Mouse (Mus musculus): ENCODE data around the gene Ly6g5b.
"Not testable (repeated sequence)": the region's sequence is repeated elsewhere in the genome, so short reads cannot be mapped to it uniquely, and the experiment has no call there.

Gene Ly6g5b

GRCm38 (mm10) chr17:35140490-35140996 is 25.3 kb upstream of the Ly6g5b start:
- DNase-seq (ENCODE audit: low spot score), result no peak

DNA sequence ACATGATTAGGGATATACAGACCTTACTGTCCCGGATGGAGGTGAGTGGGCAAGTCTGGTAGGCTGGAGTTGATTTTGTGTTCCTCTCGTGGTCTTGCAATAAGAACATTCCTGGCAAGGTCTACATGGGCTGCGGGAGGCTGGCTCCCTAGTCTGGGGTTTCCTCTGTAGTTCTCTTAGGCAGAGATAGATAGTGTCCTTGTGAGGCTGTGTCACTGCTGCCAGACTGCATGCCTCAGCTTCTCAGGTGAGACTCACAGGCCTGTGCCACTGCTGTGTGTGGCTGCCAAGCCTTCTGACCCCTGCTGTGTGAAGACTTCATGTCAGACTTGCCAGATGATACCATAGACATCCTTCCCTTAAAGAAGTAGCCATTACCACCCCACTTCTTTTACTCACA is 24.0 kb upstream of the Ly6g5b start:
- no peak for DNase-seq (ENCODE audit: low spot score)

DNA sequence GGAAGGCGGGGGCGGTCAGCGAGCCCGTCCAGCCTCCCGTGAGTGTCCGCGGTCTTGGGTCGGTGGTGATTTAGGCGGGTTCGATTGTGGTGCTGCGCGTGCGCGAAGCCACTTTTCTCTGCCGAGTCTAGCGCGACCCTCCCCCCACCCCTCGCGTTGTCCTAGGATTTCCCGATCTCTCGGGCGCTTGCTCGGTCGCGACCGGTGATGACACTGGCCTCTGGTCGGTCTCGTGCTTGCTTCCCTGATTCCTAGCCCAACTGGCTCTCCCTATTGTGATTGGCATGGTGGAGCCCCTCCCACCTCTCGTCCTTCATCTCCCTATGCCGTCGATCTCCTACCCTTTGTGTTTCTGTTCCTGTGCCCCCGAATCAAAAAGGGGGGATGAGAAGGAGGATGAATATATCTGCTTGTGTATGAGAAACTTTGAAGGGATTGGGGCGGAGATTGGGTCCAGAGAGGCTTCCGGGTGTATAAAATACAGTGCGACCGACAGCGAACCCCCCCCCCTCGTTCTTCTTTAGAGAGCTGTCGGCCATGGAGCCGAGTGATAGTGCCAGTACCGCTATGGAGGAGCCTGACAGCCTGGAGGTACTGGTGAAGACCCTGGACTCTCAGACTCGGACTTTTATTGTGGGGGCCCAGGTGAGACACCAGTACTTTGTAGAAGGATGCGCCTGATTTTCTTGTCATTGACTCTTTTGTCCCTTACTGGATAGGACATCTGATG is 20.5 kb upstream of the Ly6g5b start:
- DNase-seq (ENCODE audit: low spot score), result no peak

- DNase-seq (ENCODE audit: low spot score), result peak; percentile 93
Measured at GRCm38 (mm10) chr17:35134801-35135590, 19.8 kb upstream of the Ly6g5b start, which contains the start of gene Bag6. Gene Bag6 (plus strand): TSS chr17:35135178.

DNA sequence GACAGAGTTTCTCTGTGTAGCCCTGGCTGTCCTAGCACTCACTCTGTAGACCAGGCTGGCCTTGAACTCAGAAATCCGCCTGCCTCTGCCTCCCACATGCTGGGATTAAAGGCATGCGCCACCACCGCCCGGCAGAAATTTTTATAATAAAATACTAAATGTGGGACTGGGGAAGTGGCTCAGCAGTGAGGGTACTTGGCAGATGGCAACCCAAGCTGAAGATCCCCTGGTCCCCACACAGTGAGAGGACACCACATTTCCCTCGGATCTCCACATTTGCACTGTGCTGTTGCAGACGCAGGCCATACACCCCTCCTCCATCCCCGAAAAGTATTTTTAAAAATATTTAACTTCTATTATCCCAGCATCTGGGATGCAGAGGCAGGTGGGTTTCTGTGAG is 18.3 kb upstream of the Ly6g5b start:
- DNase-seq (ENCODE audit: low spot score), result no peak

GRCm38 (mm10) chr17:35132174-35132560 is 16.9 kb upstream of the Ly6g5b start:
- no peak for DNase-seq (ENCODE audit: low spot score)

DNA sequence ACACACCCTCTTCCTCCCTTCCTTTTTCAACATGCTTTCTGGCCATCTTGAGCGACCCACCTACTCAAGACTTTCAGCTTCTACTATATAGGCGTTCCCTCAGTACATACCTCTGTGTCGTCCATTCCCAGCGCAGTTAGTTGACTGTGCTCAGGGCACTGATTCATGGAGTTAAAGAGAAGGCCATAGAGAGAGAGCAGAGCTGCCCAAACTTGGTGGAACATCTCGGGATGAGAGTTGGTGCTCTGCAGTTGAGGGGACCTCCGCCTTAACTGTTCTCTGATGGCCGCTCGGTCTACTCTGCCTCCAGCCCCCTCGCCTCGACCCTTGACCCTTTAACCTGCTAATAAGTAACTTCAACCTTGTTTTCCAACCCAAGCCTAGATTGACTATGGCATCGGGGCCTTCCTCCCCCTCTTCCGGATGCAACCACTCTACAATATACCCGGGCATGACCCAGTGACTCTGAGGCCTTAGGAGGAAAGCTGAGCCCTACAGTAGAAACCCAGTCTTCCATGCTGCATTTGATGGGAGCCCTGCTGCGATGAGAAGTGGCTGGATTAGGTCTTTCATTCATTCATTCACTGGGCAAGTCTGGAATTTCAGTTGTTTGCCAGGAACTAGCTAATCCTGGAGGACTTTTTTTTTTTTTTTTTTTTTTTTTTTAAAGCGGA is 16.4 kb upstream of the Ly6g5b start, which contains the start of gene Apom:
TSS of gene Apom (minus strand) at position 551 of the 674 bp plus-strand sequence.
- DNase-seq (ENCODE audit: low spot score), result no peak

DNA sequence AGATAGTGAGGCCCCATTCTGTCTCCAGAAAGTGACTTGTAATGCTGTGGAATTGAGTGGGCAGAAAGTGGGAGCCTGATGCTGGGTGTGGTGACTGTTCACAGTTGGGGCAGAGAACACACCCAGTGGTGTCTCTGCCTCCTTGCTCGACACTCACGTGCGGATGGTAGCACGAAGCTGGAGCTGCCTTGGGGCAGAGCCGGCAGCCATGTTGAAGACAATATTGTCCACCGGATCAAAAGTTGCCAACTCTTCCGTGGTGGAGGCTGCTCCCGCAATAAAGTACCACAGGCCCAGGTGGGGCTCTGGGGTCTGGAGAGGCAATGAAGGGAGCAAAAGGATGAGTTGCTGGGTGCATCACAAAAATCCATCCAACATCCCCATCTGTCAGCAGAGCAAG is 15.8 kb upstream of the Ly6g5b start:
- DNase-seq (ENCODE audit: low spot score), result no peak

DNA sequence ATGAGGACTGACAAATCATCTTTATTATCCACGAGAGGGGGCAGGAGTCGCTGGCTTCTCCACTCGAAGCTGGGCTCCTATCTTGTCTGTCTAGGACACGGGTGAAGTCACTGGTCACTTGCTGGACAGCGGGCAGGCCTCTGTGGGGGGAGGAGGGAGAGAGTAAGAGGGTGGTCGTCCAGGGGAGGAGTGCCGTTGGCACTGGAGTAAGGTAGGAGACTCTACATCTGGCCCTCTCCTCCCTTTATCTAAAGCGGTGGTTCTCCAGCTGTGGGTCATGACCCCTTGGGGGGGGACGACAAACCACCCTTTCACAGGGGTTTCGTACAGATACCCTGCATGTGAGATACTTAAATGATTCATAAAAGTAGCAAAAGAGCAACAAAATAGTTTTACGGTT is 13.8 kb upstream of the Ly6g5b start:
- DNase-seq (ENCODE audit: low spot score), result no peak

DNA sequence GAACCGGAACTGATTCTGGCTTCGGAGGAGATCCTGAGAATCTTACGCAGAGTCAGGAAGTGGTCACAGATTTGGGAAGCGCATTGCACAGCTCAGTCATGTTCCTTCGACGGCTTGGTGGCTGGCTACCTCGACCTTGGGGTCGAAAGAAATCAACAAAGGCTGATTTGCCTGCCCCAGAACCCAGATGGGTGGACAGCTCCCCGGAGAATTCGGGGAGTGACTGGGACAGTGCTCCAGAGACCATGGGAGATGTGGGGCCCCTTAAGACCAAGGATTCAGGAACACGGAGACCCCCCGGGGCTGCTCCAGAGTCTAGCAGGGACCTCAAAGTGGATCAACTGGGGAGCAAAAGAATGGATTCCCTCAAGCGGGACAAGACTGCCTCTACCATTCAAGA is 11.8 kb upstream of the Ly6g5b start:
- DNase-seq (ENCODE audit: low spot score), result no peak

- no peak for DNase-seq (ENCODE audit: low spot score)
Measured at GRCm38 (mm10) chr17:35126206-35126611, 11.0 kb upstream of the Ly6g5b start, which contains the start of gene D17H6S53E. Gene D17H6S53E (plus strand): TSS chr17:35126373.

- DNase-seq (ENCODE audit: low spot score), result no peak
Measured at GRCm38 (mm10) chr17:35125578-35125977, 10.3 kb upstream of the Ly6g5b start.

DNA sequence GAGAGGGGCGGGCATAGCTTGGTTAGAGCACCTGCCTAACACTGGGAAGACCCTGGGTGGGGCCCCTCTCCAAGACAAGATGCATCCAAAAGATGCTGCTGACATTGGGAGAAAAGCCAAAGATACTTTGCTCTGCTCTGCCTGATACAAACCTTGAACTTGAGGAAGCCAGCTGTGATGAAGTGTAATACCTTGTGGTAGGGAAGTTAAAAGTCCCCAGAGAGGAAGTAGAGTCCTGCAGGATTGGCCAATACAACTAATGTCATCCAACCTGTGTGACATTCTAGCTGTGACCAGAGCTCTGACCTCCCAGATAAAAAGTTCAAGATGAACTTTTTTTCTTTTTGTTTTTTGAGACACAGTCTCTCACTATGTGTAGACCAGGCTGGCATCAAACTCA is 9.9 kb upstream of the Ly6g5b start:
- no peak for DNase-seq (ENCODE audit: low spot score)

GRCm38 (mm10) chr17:35124261-35124896 is 9.2 kb upstream of the Ly6g5b start:
- not testable (repeated sequence) for DNase-seq (ENCODE audit: low spot score)

- not testable (repeated sequence) for DNase-seq (ENCODE audit: low spot score)
Measured at GRCm38 (mm10) chr17:35123287-35123686, 8.1 kb upstream of the Ly6g5b start.

GRCm38 (mm10) chr17:35121871-35122303 is 6.7 kb upstream of the Ly6g5b start, which contains the start of gene Csnk2b:
Gene Csnk2b (minus strand): TSS chr17:35122053.
- DNase-seq (ENCODE audit: low spot score), result peak; percentile 69

DNA sequence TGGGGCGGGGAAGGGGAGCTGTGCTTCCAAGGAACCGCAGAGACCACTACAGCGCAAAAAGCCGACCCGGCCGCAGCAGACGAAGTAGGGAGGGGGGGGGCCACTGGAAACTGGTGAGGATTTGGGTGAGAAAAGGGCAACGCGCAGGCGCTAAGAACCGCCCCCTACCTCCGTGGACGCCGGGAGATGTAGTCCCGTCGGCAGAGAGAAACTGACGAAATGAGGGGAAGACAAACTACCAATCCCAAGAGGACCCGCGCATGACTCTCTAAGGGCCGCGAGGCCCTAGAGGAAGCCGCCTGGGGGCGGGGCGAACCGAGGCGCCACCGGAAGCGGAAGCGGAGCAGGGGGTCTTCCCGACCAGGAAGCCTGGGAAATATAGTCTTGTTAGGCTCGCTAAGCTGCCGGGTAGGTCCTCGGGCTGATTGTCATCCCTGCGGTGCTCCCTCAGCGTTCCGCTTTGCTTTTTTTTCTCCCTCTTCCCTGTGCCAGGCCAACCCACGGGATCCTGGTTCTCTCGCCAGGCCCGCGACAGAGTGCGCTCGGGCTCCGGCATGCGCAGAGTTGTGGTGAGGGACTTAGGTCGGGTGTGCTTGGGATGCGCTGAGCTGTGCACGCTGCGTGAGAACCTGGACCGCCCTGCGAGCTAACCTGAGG is 6.0 kb upstream of the Ly6g5b start, which contains the start of gene Gpank1:
TSS of gene Gpank1 (plus strand) at position 313 of the 657 bp plus-strand sequence.
- peak; percentile 97 for DNase-seq (ENCODE audit: low spot score)

DNA sequence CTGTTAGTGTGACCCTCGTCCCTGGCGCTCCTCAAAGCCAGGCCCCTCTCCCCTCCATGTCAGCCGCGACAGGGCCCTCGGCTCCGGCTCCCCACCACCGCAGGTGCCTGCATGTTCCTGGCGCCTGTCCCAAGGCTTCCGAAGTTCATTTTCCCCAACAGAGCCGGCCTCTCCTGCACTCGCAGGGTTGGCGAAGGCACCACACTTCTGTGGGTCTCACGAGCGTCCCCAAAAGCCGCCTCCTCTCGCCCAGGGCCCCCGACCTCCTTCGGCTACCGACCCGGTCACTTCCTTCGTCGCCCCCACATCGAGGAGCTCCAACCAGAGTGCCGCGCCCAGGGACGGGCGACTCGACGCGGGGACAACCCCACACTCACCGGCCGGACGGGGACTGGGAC is 5.5 kb upstream of the Ly6g5b start:
- no peak for DNase-seq (ENCODE audit: low spot score)

- DNase-seq (ENCODE audit: low spot score), result no peak
Measured at GRCm38 (mm10) chr17:35111774-35112173, 3.5 kb downstream of the Ly6g5b start.

GRCm38 (mm10) chr17:35108097-35108496 is 7.1 kb downstream of the Ly6g5b start, which contains the start of gene Ly6g5c:
Gene Ly6g5c (plus strand): TSS chr17:35108279.
- DNase-seq (ENCODE audit: low spot score), result no peak

DNA sequence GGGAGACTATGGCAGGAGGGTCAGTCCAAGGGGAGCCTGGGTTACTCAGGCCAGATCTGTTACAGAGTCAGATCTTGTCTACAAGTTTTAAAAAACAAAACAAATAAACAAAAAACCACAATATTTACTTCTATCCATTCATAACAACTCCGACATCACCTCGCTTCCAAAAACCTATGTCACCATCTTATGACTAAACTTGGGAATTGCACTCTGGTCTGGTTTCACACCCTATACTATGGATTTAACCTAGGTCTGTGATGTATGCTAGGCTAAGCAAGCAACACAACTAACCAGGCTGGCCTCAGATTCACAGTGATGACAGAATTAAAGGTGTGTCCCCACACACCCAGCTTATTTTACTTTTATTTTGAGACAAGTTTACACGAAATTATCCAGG is 8.7 kb downstream of the Ly6g5b start:
- no peak for DNase-seq (ENCODE audit: low spot score)
